Mouse (Mus musculus) MEL (cell line): ENCODE data around the gene Ly6g5b. TPM values are rescaled to one million over a fixed set of nuclear protein-coding genes. Genes with fewer than 3 reads are reported as not detected.

ENCODE experiments used
- DNase-seq: peaks from one replicate; pipeline ENCODE4 v3.0.0; 2011; ENCODE audit warnings: low read depth, low spot score
- H3K27ac ChIP-seq: 2 replicates; pipeline ENCODE4 v1.5.1; 2012; ENCODE audit warnings: low read depth, mild to moderate bottlenecking, control low read depth, low read length, moderate library complexity; ENCODE audit not compliant: control insufficient read depth
- H3K27me3 ChIP-seq, 2 experiments: fragments of 150-350 bp in 1 of 2; sonication (generic) in 1 of 2; 2 replicates each; pipeline ENCODE4 v1.6.1; 2012; ENCODE audit warnings: low read length in 2 of 2, mild to moderate bottlenecking in 2 of 2, improper control_type of control experiment in 1 of 2, moderate library complexity in 1 of 2; ENCODE audit not compliant: insufficient read depth in 2 of 2, control insufficient read depth in 1 of 2
- H3K36me3 ChIP-seq, 2 experiments: 2 replicates each; pipeline ENCODE4 v1.6.1; 2012 to 2014; ENCODE audit warnings: low read length in 2 of 2, improper control_type of control experiment in 1 of 2, inconsistent platforms in 1 of 2, mild to moderate bottlenecking in 1 of 2; ENCODE audit not compliant: insufficient read depth in 2 of 2, control insufficient read depth in 1 of 2
- H3K4me1 ChIP-seq, 2 experiments: fragments of 150-350 bp in 1 of 2; sonication (generic) in 1 of 2; 2 replicates each; pipeline ENCODE4 v1.6.1; 2012; ENCODE audit warnings: low read length in 2 of 2, improper control_type of control experiment in 1 of 2, mild to moderate bottlenecking in 1 of 2; ENCODE audit not compliant: insufficient read depth in 2 of 2, control insufficient read depth in 1 of 2
- H3K4me3 ChIP-seq, 2 experiments: fragments of 150-350 bp in 1 of 2; sonication (generic) in 1 of 2; 2 replicates each; pipeline ENCODE4 v1.5.1; 2012; ENCODE audit warnings: low read depth in 2 of 2, low read length in 2 of 2, mild to moderate bottlenecking in 2 of 2, moderate library complexity in 2 of 2, control low read depth in 1 of 2, improper control_type of control experiment in 1 of 2; ENCODE audit not compliant: control insufficient read depth in 1 of 2, insufficient read depth in 1 of 2
- H3K79me2 ChIP-seq: 2 replicates; pipeline ENCODE4 v1.6.1; 2012; ENCODE audit warnings: mild to moderate bottlenecking, low read length, moderate library complexity; ENCODE audit not compliant: control insufficient read depth, poor library complexity, insufficient read depth
- H3K9ac ChIP-seq: 2 replicates; pipeline ENCODE4 v1.6.1; 2012; ENCODE audit warnings: low read depth, mild to moderate bottlenecking, control low read depth, low read length, moderate library complexity; ENCODE audit not compliant: control insufficient read depth, poor library complexity, severe bottlenecking
- H3K9me3 ChIP-seq: fragments of 150-350 bp; sonication (generic); replicated peaks from 2 replicates; pipeline ENCODE4 v1.6.1; 2012; ENCODE audit warnings: mild to moderate bottlenecking, low read length, improper control_type of control experiment, moderate library complexity; ENCODE audit not compliant: insufficient read depth
- BHLHE40 ChIP-seq: IDR thresholded peaks from 2 replicates; pipeline ENCODE4 v1.6.1; 2012; ENCODE audit warnings: low read depth, mild to moderate bottlenecking, inconsistent platforms, low read length, improper control_type of control experiment, borderline replicate concordance
- CHD1 ChIP-seq: IDR thresholded peaks from 2 replicates; pipeline ENCODE4 v1.6.1; 2012; ENCODE audit warnings: low read depth, mild to moderate bottlenecking, inconsistent platforms, low read length, improper control_type of control experiment
- CHD2 ChIP-seq: IDR thresholded peaks from 2 replicates; pipeline ENCODE4 v1.6.1; 2011; ENCODE audit warnings: low read length, improper control_type of control experiment
- CTCF ChIP-seq, 3 experiments: IDR thresholded peaks in 2 of 3; conservative IDR thresholded peaks in 1 of 3; 2 replicates each; pipeline ENCODE4 v1.5.1; 2011 to 2012; ENCODE audit warnings: low read length in 3 of 3, low read depth in 2 of 3, mild to moderate bottlenecking in 2 of 3, improper control_type of control experiment in 1 of 3, inconsistent platforms in 1 of 3, mixed read lengths in 1 of 3, moderate library complexity in 1 of 3; ENCODE audit not compliant: control insufficient read depth in 1 of 3, insufficient read depth in 1 of 3, poor library complexity in 1 of 3, severe bottlenecking in 1 of 3
- E2F4 ChIP-seq: IDR thresholded peaks from 2 replicates; pipeline ENCODE4 v1.6.1; 2011; ENCODE audit warnings: low read depth, low read length, improper control_type of control experiment, borderline replicate concordance
- EP300 ChIP-seq, 2 experiments: IDR thresholded peaks; 2 replicates each; pipeline ENCODE4 v1.6.1; 2011; ENCODE audit warnings: improper control_type of control experiment in 2 of 2, low read length in 2 of 2, low read depth in 1 of 2, mild to moderate bottlenecking in 1 of 2
- ETS1 ChIP-seq: IDR thresholded peaks from 2 replicates; pipeline ENCODE4 v1.6.1; 2012; ENCODE audit warnings: low read depth, mild to moderate bottlenecking, inconsistent platforms, low read length, improper control_type of control experiment, moderate library complexity
- GABPA ChIP-seq: IDR thresholded peaks from 2 replicates; pipeline ENCODE4 v1.6.1; 2012; ENCODE audit warnings: low read depth, mild to moderate bottlenecking, inconsistent platforms, low read length, improper control_type of control experiment, moderate library complexity
- JUND ChIP-seq: IDR thresholded peaks from 2 replicates; pipeline ENCODE4 v1.6.1; 2011; ENCODE audit warnings: low read depth, mild to moderate bottlenecking, improper control_type of control experiment, low read length
- KAT2A ChIP-seq: conservative IDR thresholded peaks from 2 replicates; pipeline ENCODE4 v1.6.1; 2012; ENCODE audit warnings: low read depth, low read length, improper control_type of control experiment, inconsistent platforms
- MAFK ChIP-seq: IDR thresholded peaks from 2 replicates; pipeline ENCODE4 v1.6.1; 2011; ENCODE audit warnings: low read depth, mild to moderate bottlenecking, low read length, improper control_type of control experiment, borderline replicate concordance
- MAX ChIP-seq: IDR thresholded peaks from 2 replicates; pipeline ENCODE4 v1.6.1; 2011; ENCODE audit warnings: low read length, improper control_type of control experiment
- MXI1 ChIP-seq: IDR thresholded peaks from 2 replicates; pipeline ENCODE4 v1.6.1; 2011; ENCODE audit warnings: mild to moderate bottlenecking, low read depth, low read length, improper control_type of control experiment
- POLR2A ChIP-seq, 2 experiments: IDR thresholded peaks; 2 replicates each; pipeline ENCODE4 v1.6.1; 2011 to 2012; ENCODE audit warnings: low read length in 2 of 2, mild to moderate bottlenecking in 2 of 2, control low read depth in 1 of 2, improper control_type of control experiment in 1 of 2, low read depth in 1 of 2, moderate library complexity in 1 of 2; ENCODE audit not compliant: control insufficient read depth in 1 of 2, insufficient read depth in 1 of 2, poor library complexity in 1 of 2
- POLR2AphosphoS2 ChIP-seq: IDR thresholded peaks from 2 replicates; pipeline ENCODE4 v1.6.1; 2011; ENCODE audit warnings: low read length, improper control_type of control experiment
- POLR2AphosphoS5 ChIP-seq: IDR thresholded peaks from 2 replicates; pipeline ENCODE4 v1.6.1; 2012; ENCODE audit warnings: low read depth, borderline replicate concordance, mild to moderate bottlenecking, inconsistent platforms, low read length, moderate library complexity, mixed read lengths
- RCOR1 ChIP-seq: IDR thresholded peaks from 2 replicates; pipeline ENCODE4 v1.6.1; 2012; ENCODE audit warnings: low read depth, mild to moderate bottlenecking, inconsistent platforms, low read length, improper control_type of control experiment
- SIN3A ChIP-seq: IDR thresholded peaks from 2 replicates; pipeline ENCODE4 v1.6.1; 2012; ENCODE audit warnings: low read length, improper control_type of control experiment, inconsistent platforms
- SMC3 ChIP-seq: IDR thresholded peaks from 2 replicates; pipeline ENCODE4 v1.6.1; 2011; ENCODE audit warnings: low read depth, low read length, improper control_type of control experiment
- TBP ChIP-seq: IDR thresholded peaks from 2 replicates; pipeline ENCODE4 v1.8.0; 2011; ENCODE audit warnings: low read depth, low read length, improper control_type of control experiment
- TCF12 ChIP-seq: IDR thresholded peaks from 2 replicates; pipeline ENCODE4 v1.6.1; 2014; ENCODE audit warnings: low read depth, mild to moderate bottlenecking, inconsistent platforms, low read length, improper control_type of control experiment, moderate library complexity
- USF1 ChIP-seq: IDR thresholded peaks from 2 replicates; pipeline ENCODE4 v1.6.1; 2014; ENCODE audit warnings: low read depth, mild to moderate bottlenecking, inconsistent platforms, low read length, improper control_type of control experiment, moderate library complexity
- ZMIZ1 ChIP-seq: IDR thresholded peaks from 2 replicates; pipeline ENCODE4 v1.6.1; 2012; ENCODE audit warnings: low read depth, mild to moderate bottlenecking, inconsistent platforms, low read length, improper control_type of control experiment, moderate library complexity
- polyA plus RNA-seq, 2 experiments: library from polyadenylated mRNA; stranded (reverse) in 1 of 2; unstranded in 1 of 2; fragments of >175 nt in 1 of 2; fragments of >200 nt in 1 of 2; gene quantifications; 2 replicates each; pipeline versions ENCODE4 v1.2.1 to v1.2.4; 2012; ENCODE audit warnings: low replicate concordance in 2 of 2, low read depth in 1 of 2; ENCODE audit not compliant: insufficient read length in 2 of 2, insufficient read depth in 1 of 2, missing spikeins in 1 of 2
- total RNA-seq: library from RNA; depleted of rRNA; stranded (reverse); fragments of 300-350 nt; gene quantifications from 2 replicates; pipeline ENCODE4 v1.2.3, GENCODE M21; 2012

The Ly6g5b gene
- total and polyA plus RNA-seq, 3 experiments: 0.65 to 1.4 TPM; not detected in 1

GRCm38 (mm10) chr17:35147922-35148639, 32.9 kb upstream of the Ly6g5b start:
- TF ChIP-seq POLR2A (IDR thresholded peaks at IDR 0.05; ENCODE audit: control insufficient read depth in 1 of 2, insufficient read depth in 1 of 2, low read depth in 1 of 2, low read length in 2 of 2, poor library complexity in 1 of 2) (peak in 1 of 2 experiments; percentile 65; a peak in 2 of 4 replicates), POLR2AphosphoS2 (peak; percentile 86), ZMIZ1 (peak; percentile 45; the same call in 1 of the 2 replicates), POLR2AphosphoS5 (no peak; the same call in 1 of the 2 replicates), KAT2A (no peak)
- DNase-seq: peak; percentile 39
- Histone ChIP-seq H3K9me3 (no peaks in the 10 kb centered on the region), H3K27me3 (no peaks in the 10 kb centered on the region), H3K4me3 (no peak overlapping the region), H3K36me3 (peaks cover 7 to 8% of the 10 kb centered on the region in 2 experiments), H3K27ac (no peak overlapping the region), H3K79me2 (peaks cover 1% of the 10 kb centered on the region; the same call in 1 of the 2 replicates), H3K9ac (no peak overlapping the region), H3K4me1 (no peaks in the 10 kb centered on the region)

GRCm38 (mm10) chr17:35147348-35147747, 32.1 kb upstream of the Ly6g5b start:
- H3K27me3 ChIP-seq: no peaks in the 10 kb centered on the region
- H3K4me1 ChIP-seq: no peaks in the 10 kb centered on the region
- peaks cover 1% of the 10 kb centered on the region; the same call in 1 of the 2 replicates for H3K79me2 ChIP-seq
- no peaks in the 10 kb centered on the region for H3K9me3 ChIP-seq
- no peak overlapping the region for H3K27ac ChIP-seq
- peaks cover 7 to 10% of the 10 kb centered on the region in 2 experiments for H3K36me3 ChIP-seq
- no peak overlapping the region for H3K9ac ChIP-seq
- DNase-seq: peak; percentile 48
- H3K4me3 ChIP-seq: no peak overlapping the region
- TF ChIP-seq CHD2: peak; percentile 15; the same call in 1 of the 2 replicates
- TF ChIP-seq JUND: no peak
- TF ChIP-seq MXI1: 0 out of 2 replicates have a peak, but pooled peaks have one; percentile 20
- 0 out of 2 replicates have a peak, but pooled peaks have one; percentile 37 for TF ChIP-seq POLR2AphosphoS5
- TF ChIP-seq EP300 (IDR thresholded peaks at IDR 0.05; ENCODE audit: low read depth in 1 of 2, low read length in 2 of 2): no peak
- 0 out of 2 replicates have a peak, but pooled peaks have one; percentile 84 for TF ChIP-seq POLR2AphosphoS2

GRCm38 (mm10) chr17:35146139-35146538, 30.9 kb upstream of the Ly6g5b start:
- H3K9ac ChIP-seq: no peak overlapping the region
- DNase-seq: peak; percentile 39
- H3K9me3 ChIP-seq: no peaks in the 10 kb centered on the region
- peaks cover 3 to 17% of the 10 kb centered on the region in 2 experiments; a peak in 3 of 4 replicates for H3K36me3 ChIP-seq
- H3K27ac ChIP-seq: no peak overlapping the region
- no peaks in the 10 kb centered on the region for H3K79me2 ChIP-seq
- no peaks in the 10 kb centered on the region for H3K4me1 ChIP-seq
- H3K27me3 ChIP-seq: no peaks in the 10 kb centered on the region
- no peak for TF ChIP-seq CTCF (IDR thresholded peaks at IDR 0.05 in 2 of 3, conservative IDR thresholded peaks at IDR 0.05 in 1 of 3; ENCODE audit: control insufficient read depth in 1 of 3, insufficient read depth in 1 of 3, low read depth in 2 of 3, low read length in 3 of 3, poor library complexity in 1 of 3, severe bottlenecking in 1 of 3)
- TF ChIP-seq SIN3A: no peak
- no peak for TF ChIP-seq MAFK
- TF ChIP-seq USF1: no peak
- no peak for TF ChIP-seq CHD2
- TF ChIP-seq POLR2AphosphoS2: no peak
- no peak for TF ChIP-seq MAX
- no peak for TF ChIP-seq TBP
- TF ChIP-seq E2F4: no peak
- TF ChIP-seq CHD1: no peak
- no peak for TF ChIP-seq BHLHE40
- no peak for TF ChIP-seq TCF12
- TF ChIP-seq GABPA: no peak
- TF ChIP-seq ETS1: no peak
- no peak for TF ChIP-seq SMC3
- no peak for TF ChIP-seq RCOR1
- TF ChIP-seq MXI1: no peak
- TF ChIP-seq, all 39 proteins: peak for 0
- no peak overlapping the region for H3K4me3 ChIP-seq
